Mouse (Mus musculus): Measurements from ENCODE around the gene Prkn.

- TF ChIP-seq POLR2A (IDR thresholded peaks at IDR 0.05; ENCODE audit: low read depth, low read length), result no peak
- TF ChIP-seq CTCF (IDR thresholded peaks at IDR 0.05; ENCODE audit: extremely low read depth, insufficient read length, insufficient replicate concordance, low read depth, low read length), result no peak
These were observed 674.0 kb downstream of the Prkn start for GRCm38 (mm10) chr17:11514032-11514761.

All from small intestine, adult 2 months (tissue).